Mouse (Mus musculus) ES-Bruce4 (cell line): ENCODE measurements around the gene Meltf.

Experiments used
- CTCF ChIP-seq: IDR thresholded peaks from one replicate; pipeline ENCODE4 v1.8.1; 2011; ENCODE audit warnings: low read depth, low read length
- EP300 ChIP-seq: IDR thresholded peaks from 2 replicates; pipeline ENCODE4 v1.6.1; 2011; ENCODE audit warnings: low read depth, low read length; ENCODE audit not compliant: insufficient read depth
- POLR2A ChIP-seq: IDR thresholded peaks from one replicate; pipeline ENCODE4 v1.8.1; 2011; ENCODE audit warnings: low read length; ENCODE audit not compliant: insufficient read depth

GRCm38 (mm10) chr16:31865242-31865641, 13.4 kb upstream of the Meltf start:
- TF ChIP-seq POLR2A (no peak), CTCF (no peak), EP300 (no peak)
